Mouse (Mus musculus): ENCODE measurements around the gene Gm44503.

DNA sequence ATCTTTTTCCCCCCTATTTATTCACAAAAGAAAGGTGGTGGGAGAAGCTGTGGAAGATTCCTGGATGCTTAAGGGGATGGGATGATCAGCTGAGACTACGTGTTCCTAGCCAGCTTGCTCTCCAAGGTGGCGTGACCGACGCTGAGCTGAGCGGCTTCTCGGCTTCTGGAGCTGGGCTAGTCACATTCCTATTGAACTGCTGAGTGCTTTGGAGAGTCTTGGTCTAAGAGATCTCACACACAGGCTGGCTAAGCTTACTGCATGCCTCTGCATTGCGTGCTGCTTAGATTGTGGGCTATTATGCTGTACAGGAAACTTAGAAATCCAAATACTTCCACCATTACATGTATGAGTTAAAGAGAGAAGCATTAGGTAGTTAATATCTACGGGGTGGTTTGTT, 45.4 kb downstream of the Gm44503 start:
- TF ChIP-seq E2F4 (IDR thresholded peaks at IDR 0.05; ENCODE audit: insufficient read depth) (no peak), POLR2A (IDR thresholded peaks at IDR 0.05; ENCODE audit: insufficient read length, low read depth) (no peak), MYOG (IDR thresholded peaks at IDR 0.05; ENCODE audit: control insufficient read depth in 1 of 3, insufficient read depth in 1 of 3, insufficient read length in 2 of 3, low read depth in 2 of 3) (no peak), TCF3 (IDR thresholded peaks at IDR 0.05; ENCODE audit: insufficient read length, low read depth) (no peak), TCF12 (IDR thresholded peaks at IDR 0.05; ENCODE audit: insufficient read depth, poor library complexity, severe bottlenecking) (no peak), USF1 (IDR thresholded peaks at IDR 0.05; ENCODE audit: low read depth) (no peak), MAX (IDR thresholded peaks at IDR 0.05; ENCODE audit: low read depth) (no peak), CEBPB (IDR thresholded peaks at IDR 0.05; ENCODE audit: insufficient read depth, poor library complexity, severe bottlenecking) (no peak), POLR2AphosphoS2 (IDR thresholded peaks at IDR 0.05; ENCODE audit: insufficient read length, low read depth) (no peak), MYOD1 (IDR thresholded peaks at IDR 0.05; ENCODE audit: control insufficient read depth in 1 of 3, insufficient read length in 2 of 3, low read depth in 2 of 3) (no peak), REST (IDR thresholded peaks at IDR 0.05; ENCODE audit: insufficient read depth, insufficient read length) (no peak), SRF (IDR thresholded peaks at IDR 0.05; ENCODE audit: control insufficient read depth, insufficient read length, low read depth) (no peak)

Measured in myocyte (in vitro differentiated cells).